Mouse (Mus musculus) MEL (cell line): Measurements from ENCODE around the gene Pde10a. TPM values are rescaled to one million over a fixed set of nuclear protein-coding genes. Genes with fewer than 3 reads are reported as not detected.

ENCODE experiments used
- DNase-seq: peaks from one replicate; pipeline ENCODE4 v3.0.0; 2011; ENCODE audit warnings: low read depth, low spot score
- H3K27ac ChIP-seq: 2 replicates; pipeline ENCODE4 v1.5.1; 2012; ENCODE audit warnings: low read depth, mild to moderate bottlenecking, control low read depth, low read length, moderate library complexity; ENCODE audit not compliant: control insufficient read depth
- H3K27me3 ChIP-seq, 2 experiments: fragments of 150-350 bp in 1 of 2; sonication (generic) in 1 of 2; 2 replicates each; pipeline ENCODE4 v1.6.1; 2012; ENCODE audit warnings: low read length in 2 of 2, mild to moderate bottlenecking in 2 of 2, improper control_type of control experiment in 1 of 2, moderate library complexity in 1 of 2; ENCODE audit not compliant: insufficient read depth in 2 of 2, control insufficient read depth in 1 of 2
- H3K36me3 ChIP-seq, 2 experiments: 2 replicates each; pipeline ENCODE4 v1.6.1; 2012 to 2014; ENCODE audit warnings: low read length in 2 of 2, improper control_type of control experiment in 1 of 2, inconsistent platforms in 1 of 2, mild to moderate bottlenecking in 1 of 2; ENCODE audit not compliant: insufficient read depth in 2 of 2, control insufficient read depth in 1 of 2
- H3K4me1 ChIP-seq, 2 experiments: fragments of 150-350 bp in 1 of 2; sonication (generic) in 1 of 2; 2 replicates each; pipeline ENCODE4 v1.6.1; 2012; ENCODE audit warnings: low read length in 2 of 2, improper control_type of control experiment in 1 of 2, mild to moderate bottlenecking in 1 of 2; ENCODE audit not compliant: insufficient read depth in 2 of 2, control insufficient read depth in 1 of 2
- H3K4me3 ChIP-seq, 2 experiments: fragments of 150-350 bp in 1 of 2; sonication (generic) in 1 of 2; 2 replicates each; pipeline ENCODE4 v1.5.1; 2012; ENCODE audit warnings: low read depth in 2 of 2, low read length in 2 of 2, mild to moderate bottlenecking in 2 of 2, moderate library complexity in 2 of 2, control low read depth in 1 of 2, improper control_type of control experiment in 1 of 2; ENCODE audit not compliant: control insufficient read depth in 1 of 2, insufficient read depth in 1 of 2
- H3K79me2 ChIP-seq: 2 replicates; pipeline ENCODE4 v1.6.1; 2012; ENCODE audit warnings: mild to moderate bottlenecking, low read length, moderate library complexity; ENCODE audit not compliant: control insufficient read depth, poor library complexity, insufficient read depth
- H3K9ac ChIP-seq: 2 replicates; pipeline ENCODE4 v1.6.1; 2012; ENCODE audit warnings: low read depth, mild to moderate bottlenecking, control low read depth, low read length, moderate library complexity; ENCODE audit not compliant: control insufficient read depth, poor library complexity, severe bottlenecking
- H3K9me3 ChIP-seq: fragments of 150-350 bp; sonication (generic); replicated peaks from 2 replicates; pipeline ENCODE4 v1.6.1; 2012; ENCODE audit warnings: mild to moderate bottlenecking, low read length, improper control_type of control experiment, moderate library complexity; ENCODE audit not compliant: insufficient read depth
- BHLHE40 ChIP-seq: IDR thresholded peaks from 2 replicates; pipeline ENCODE4 v1.6.1; 2012; ENCODE audit warnings: low read depth, mild to moderate bottlenecking, inconsistent platforms, low read length, improper control_type of control experiment, borderline replicate concordance
- CHD1 ChIP-seq: IDR thresholded peaks from 2 replicates; pipeline ENCODE4 v1.6.1; 2012; ENCODE audit warnings: low read depth, mild to moderate bottlenecking, inconsistent platforms, low read length, improper control_type of control experiment
- GATA1 ChIP-seq: IDR thresholded peaks from 2 replicates; pipeline ENCODE4 v1.6.1; 2011; ENCODE audit warnings: low read depth, low read length, improper control_type of control experiment
- JUND ChIP-seq: IDR thresholded peaks from 2 replicates; pipeline ENCODE4 v1.6.1; 2011; ENCODE audit warnings: low read depth, mild to moderate bottlenecking, improper control_type of control experiment, low read length
- MEF2A ChIP-seq: IDR thresholded peaks from 2 replicates; pipeline ENCODE4 v1.6.1; 2014; ENCODE audit warnings: low read depth, mild to moderate bottlenecking, inconsistent platforms, low read length, improper control_type of control experiment; ENCODE audit not compliant: poor library complexity, insufficient replicate concordance, severe bottlenecking; ENCODE audit errors: extremely low read depth
- MYB ChIP-seq: IDR thresholded peaks from 2 replicates; pipeline ENCODE4 v1.6.1; 2011; ENCODE audit warnings: mild to moderate bottlenecking, low read depth, low read length, improper control_type of control experiment
- MYC ChIP-seq: IDR thresholded peaks from 2 replicates; pipeline ENCODE4 v1.6.1; 2011; ENCODE audit warnings: low read depth, mild to moderate bottlenecking, low read length, improper control_type of control experiment, moderate library complexity
- NRF1 ChIP-seq: IDR thresholded peaks from 2 replicates; pipeline ENCODE4 v1.6.1; 2014; ENCODE audit warnings: low read depth, mild to moderate bottlenecking, inconsistent platforms, low read length, improper control_type of control experiment, moderate library complexity; ENCODE audit not compliant: poor library complexity, insufficient read depth, severe bottlenecking
- POLR2A ChIP-seq, 2 experiments: IDR thresholded peaks; 2 replicates each; pipeline ENCODE4 v1.6.1; 2011 to 2012; ENCODE audit warnings: low read length in 2 of 2, mild to moderate bottlenecking in 2 of 2, control low read depth in 1 of 2, improper control_type of control experiment in 1 of 2, low read depth in 1 of 2, moderate library complexity in 1 of 2; ENCODE audit not compliant: control insufficient read depth in 1 of 2, insufficient read depth in 1 of 2, poor library complexity in 1 of 2
- RAD21 ChIP-seq: IDR thresholded peaks from 2 replicates; pipeline ENCODE4 v1.6.1; 2011; ENCODE audit warnings: mild to moderate bottlenecking, low read depth, low read length, improper control_type of control experiment
- RCOR1 ChIP-seq: IDR thresholded peaks from 2 replicates; pipeline ENCODE4 v1.6.1; 2012; ENCODE audit warnings: low read depth, mild to moderate bottlenecking, inconsistent platforms, low read length, improper control_type of control experiment
- SIN3A ChIP-seq: IDR thresholded peaks from 2 replicates; pipeline ENCODE4 v1.6.1; 2012; ENCODE audit warnings: low read length, improper control_type of control experiment, inconsistent platforms
- SMC3 ChIP-seq: IDR thresholded peaks from 2 replicates; pipeline ENCODE4 v1.6.1; 2011; ENCODE audit warnings: low read depth, low read length, improper control_type of control experiment
- TBP ChIP-seq: IDR thresholded peaks from 2 replicates; pipeline ENCODE4 v1.8.0; 2011; ENCODE audit warnings: low read depth, low read length, improper control_type of control experiment
- TCF12 ChIP-seq: IDR thresholded peaks from 2 replicates; pipeline ENCODE4 v1.6.1; 2014; ENCODE audit warnings: low read depth, mild to moderate bottlenecking, inconsistent platforms, low read length, improper control_type of control experiment, moderate library complexity
- USF2 ChIP-seq, 2 experiments: IDR thresholded peaks; 2 replicates each; pipeline ENCODE4 v1.6.1; 2011 to 2012; ENCODE audit warnings: improper control_type of control experiment in 2 of 2, low read length in 2 of 2, borderline replicate concordance in 1 of 2, inconsistent platforms in 1 of 2, low read depth in 1 of 2, mild to moderate bottlenecking in 1 of 2; ENCODE audit not compliant: insufficient read depth in 1 of 2
- ZKSCAN1 ChIP-seq: IDR thresholded peaks from 2 replicates; pipeline ENCODE4 v1.6.1; 2012; ENCODE audit warnings: low read depth, mild to moderate bottlenecking, inconsistent platforms, low read length, improper control_type of control experiment, moderate library complexity
- ZNF384 ChIP-seq: IDR thresholded peaks from 2 replicates; pipeline ENCODE4 v1.6.1; 2012; ENCODE audit warnings: low read depth, mild to moderate bottlenecking, inconsistent platforms, low read length, improper control_type of control experiment
- polyA plus RNA-seq, 2 experiments: library from polyadenylated mRNA; stranded (reverse) in 1 of 2; unstranded in 1 of 2; fragments of >175 nt in 1 of 2; fragments of >200 nt in 1 of 2; gene quantifications; 2 replicates each; pipeline versions ENCODE4 v1.2.1 to v1.2.4; 2012; ENCODE audit warnings: low replicate concordance in 2 of 2, low read depth in 1 of 2; ENCODE audit not compliant: insufficient read length in 2 of 2, insufficient read depth in 1 of 2, missing spikeins in 1 of 2
- total RNA-seq: library from RNA; depleted of rRNA; stranded (reverse); fragments of 300-350 nt; gene quantifications from 2 replicates; pipeline ENCODE4 v1.2.3, GENCODE M21; 2012

Gene Pde10a
- total and polyA plus RNA-seq, 3 experiments = 3.1 to 6.9 TPM; not detected in 1

DNA sequence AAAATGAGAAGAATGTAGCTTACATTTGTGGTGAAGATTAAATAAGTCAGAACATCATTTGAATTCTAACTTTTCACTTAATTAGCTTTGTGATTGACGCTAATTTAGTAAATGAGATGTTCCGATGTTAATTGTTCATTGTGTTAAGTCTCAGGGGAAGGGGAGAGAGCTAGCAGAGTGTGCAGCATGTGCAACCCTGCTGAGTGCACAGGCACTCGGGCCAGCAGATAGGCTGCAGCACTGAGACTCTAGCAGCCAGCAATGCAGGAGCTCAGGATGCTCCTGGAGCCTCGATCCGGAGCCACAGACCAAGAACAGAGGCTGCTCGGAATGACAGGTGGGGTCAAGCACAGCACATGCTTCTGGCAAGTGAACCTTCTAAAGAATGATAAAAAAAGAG is 211.1 kb downstream of the Pde10a start:
- DNase-seq = no peak
- H3K36me3 ChIP-seq = no peaks in the 10 kb centered on the region

DNA sequence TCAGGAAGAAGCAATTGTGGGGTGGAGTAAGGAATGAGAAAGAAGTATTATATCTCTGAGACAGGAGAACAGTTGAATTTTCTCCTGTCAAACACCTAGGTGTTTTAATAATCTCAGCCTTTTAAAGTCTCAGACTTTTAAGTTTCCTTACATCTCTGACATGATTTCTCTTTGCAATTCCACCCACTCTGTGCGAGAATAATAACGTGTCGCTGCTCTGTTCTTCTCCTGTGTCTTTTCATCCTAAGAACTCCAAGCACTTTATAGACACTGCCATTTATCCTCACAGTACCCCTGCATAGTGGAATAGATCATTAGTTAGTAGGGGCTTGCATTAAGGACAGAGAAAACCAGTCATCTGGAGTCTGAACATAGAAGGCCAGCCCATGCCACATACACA is 217.6 kb downstream of the Pde10a start:
- Histone ChIP-seq H3K36me3 (no peaks in the 10 kb centered on the region), H3K4me1 (no peaks in the 10 kb centered on the region), H3K27ac (no peak overlapping the region), H3K9ac (no peak overlapping the region), H3K9me3 (no peaks in the 10 kb centered on the region), H3K27me3 (no peaks in the 10 kb centered on the region), H3K79me2 (no peaks in the 10 kb centered on the region), H3K4me3 (no peak overlapping the region)
- no peak for TF ChIP-seq ZKSCAN1
- TF ChIP-seq RAD21 = no peak
- no peak for TF ChIP-seq NRF1
- TF ChIP-seq BHLHE40 = no peak
- TF ChIP-seq JUND = no peak
- no peak for TF ChIP-seq TBP
- TF ChIP-seq ZNF384 = no peak
- TF ChIP-seq MEF2A = no peak
- no peak for TF ChIP-seq MYB
- DNase-seq = no peak

More for the DNA sequence above, 211.1 kb downstream of the Pde10a start:
- Histone ChIP-seq H3K4me1 (no peaks in the 10 kb centered on the region), H3K9me3 (no peaks in the 10 kb centered on the region), H3K27me3 (peaks cover 0 to 2% of the 10 kb centered on the region in 2 experiments; a peak in 2 of 4 replicates), H3K79me2 (no peaks in the 10 kb centered on the region), H3K4me3 (no peak overlapping the region), H3K27ac (no peak overlapping the region), H3K9ac (no peak overlapping the region)
- no peak for TF ChIP-seq SMC3
- no peak for TF ChIP-seq CHD1
- TF ChIP-seq POLR2A (IDR thresholded peaks at IDR 0.05; ENCODE audit: control insufficient read depth in 1 of 2, insufficient read depth in 1 of 2, low read depth in 1 of 2, low read length in 2 of 2, poor library complexity in 1 of 2) = no peak
- no peak for TF ChIP-seq TCF12
- TF ChIP-seq MYC = no peak
- TF ChIP-seq SIN3A = no peak
- TF ChIP-seq RCOR1 = no peak
- no peak for TF ChIP-seq USF2 (IDR thresholded peaks at IDR 0.05; ENCODE audit: borderline replicate concordance in 1 of 2, insufficient read depth in 1 of 2, low read depth in 1 of 2, low read length in 2 of 2)
- TF ChIP-seq GATA1 = no peak
